Mouse (Mus musculus) ES-E14 (cell line): ENCODE results near the gene Snrnp70. TPM values are rescaled to one million over a fixed set of nuclear protein-coding genes. Genes with fewer than 3 reads are reported as not detected.
A peak's percentile ranks its signal among the peaks of the same experiment; 100 is the strongest.

ENCODE experiments used
- DNase-seq: peaks from one replicate; pipeline ENCODE4 v3.0.0-alpha.2; 2013; ENCODE audit warnings: low read depth, low spot score
- H3K27ac ChIP-seq: 2 replicates; pipeline ENCODE4 v1.5.1; 2012; ENCODE audit warnings: low read depth, mild to moderate bottlenecking, low read length, moderate library complexity, mixed read lengths; ENCODE audit not compliant: poor library complexity, insufficient read depth, severe bottlenecking
- H3K36me3 ChIP-seq: 2 replicates; pipeline ENCODE4 v1.6.1; 2012; ENCODE audit warnings: mild to moderate bottlenecking, low read length, moderate library complexity, mixed read lengths; ENCODE audit not compliant: control insufficient read depth, poor library complexity, insufficient read depth, severe bottlenecking
- H3K4me1 ChIP-seq, 2 experiments: fragments of 150-350 bp in 1 of 2; sonication (generic) in 1 of 2; 2 replicates each; pipeline ENCODE4 v1.6.1; 2012; ENCODE audit warnings: low read length in 2 of 2, mild to moderate bottlenecking in 1 of 2, mixed read lengths in 1 of 2; ENCODE audit not compliant: control insufficient read depth in 2 of 2, insufficient read depth in 2 of 2, poor library complexity in 1 of 2
- H3K4me3 ChIP-seq, 2 experiments: fragments of 150-350 bp in 1 of 2; sonication (generic) in 1 of 2; 2 replicates each; pipeline ENCODE4 v1.5.1; 2012; ENCODE audit warnings: low read length in 2 of 2, low read depth in 1 of 2, mild to moderate bottlenecking in 1 of 2, mixed read lengths in 1 of 2; ENCODE audit not compliant: insufficient read depth in 1 of 2, poor library complexity in 1 of 2, severe bottlenecking in 1 of 2
- H3K9ac ChIP-seq: 2 replicates; pipeline ENCODE4 v1.6.1; 2012; ENCODE audit warnings: low read depth, mild to moderate bottlenecking, low read length, mixed read lengths; ENCODE audit not compliant: poor library complexity, insufficient read depth, severe bottlenecking
- H3K9me3 ChIP-seq: fragments of 150-350 bp; sonication (generic); 2 replicates; pipeline ENCODE4 v1.6.1; 2012; ENCODE audit warnings: low read depth, mild to moderate bottlenecking, low read length; ENCODE audit not compliant: control insufficient read depth, insufficient read depth
- CHD2 ChIP-seq: IDR thresholded peaks from 2 replicates; pipeline ENCODE4 v1.6.1; 2014; ENCODE audit warnings: mild to moderate bottlenecking, low read depth, low read length, inconsistent platforms
- HCFC1 ChIP-seq: IDR thresholded peaks from 2 replicates; pipeline ENCODE4 v1.6.1; 2012; ENCODE audit warnings: low read length, inconsistent platforms, borderline replicate concordance; ENCODE audit not compliant: insufficient read depth
- MAFK ChIP-seq: IDR thresholded peaks from 2 replicates; pipeline ENCODE4 v1.6.1; 2014; ENCODE audit warnings: mild to moderate bottlenecking, low read depth, low read length, inconsistent platforms; ENCODE audit not compliant: insufficient read depth
- ZC3H11A ChIP-seq: IDR thresholded peaks from 2 replicates; pipeline ENCODE4 v1.6.1; 2012; ENCODE audit warnings: low read depth, mild to moderate bottlenecking, inconsistent platforms, low read length, borderline replicate concordance
- ZNF384 ChIP-seq: IDR thresholded peaks from 2 replicates; pipeline ENCODE4 v1.6.1; 2012; ENCODE audit warnings: low read depth, low read length, inconsistent platforms
- in situ Hi-C, 2 experiments: fragments of 600-800 bp; cut with MboI; formaldehyde crosslinking; loops; one replicate each; pipeline ENCODE4 v1.15.1; 2025; ENCODE audit warnings: low sequenced_read_pairs in 2 of 2, inconsistent platforms in 1 of 2; ENCODE audit not compliant: unreplicated experiment in 2 of 2
- total RNA-seq: library from RNA; depleted of rRNA; stranded (reverse); fragments of 300-350 nt; gene quantifications from 2 replicates; pipeline ENCODE4 v1.2.3, GENCODE M21; 2012

Snrnp70 gene
- total RNA-seq, 1 experiment, result 303 TPM

GRCm38 (mm10) chr7:45335056-45335455 lies 60.5 kb downstream of the Snrnp70 start, which contains the start of gene Hrc:
Gene Hrc, plus strand, starts transcription at chr7:45335290.
- H3K27ac ChIP-seq, result no peak within 1 kb of the TSS
- no peak within 1 kb of the TSS for H3K9ac ChIP-seq
- TF ChIP-seq MAFK (no peak), CHD2 (no peak), ZNF384 (no peak), ZC3H11A (no peak), HCFC1 (no peak)
- no peak within 1 kb of the TSS for H3K4me3 ChIP-seq
- H3K36me3 ChIP-seq, result no peaks in the 10 kb centered on the region
- peaks cover 5 to 35% of the 10 kb centered on the region in 2 experiments; a peak in 3 of 4 replicates for H3K4me1 ChIP-seq
- H3K9me3 ChIP-seq, result no peaks in the 10 kb centered on the region
- in situ Hi-C loops, result no loop called here
- DNase-seq, result no peak

DNA sequence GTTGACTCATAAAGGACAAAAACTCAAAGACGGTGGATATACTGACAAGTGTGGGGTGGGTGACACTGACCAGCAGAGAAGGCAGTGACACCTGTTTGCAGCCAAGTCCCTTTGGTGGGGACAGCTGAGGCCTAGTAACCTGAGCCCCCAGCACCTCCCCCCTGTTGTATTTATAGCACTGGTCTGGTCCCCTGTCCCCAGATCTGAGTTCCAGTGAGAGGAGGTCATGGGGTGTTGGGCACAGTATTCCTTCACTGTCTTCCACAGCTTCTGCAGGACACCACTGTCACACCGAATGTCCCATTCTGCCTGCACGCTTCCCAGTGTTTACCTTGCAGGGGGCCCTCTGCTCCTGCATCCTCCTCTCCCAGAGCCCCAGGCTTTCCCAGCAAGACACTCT lies 60.9 kb downstream of the Snrnp70 start:
- no peak for DNase-seq
- H3K27ac ChIP-seq, result no peak overlapping the region
- no peak overlapping the region for H3K9ac ChIP-seq
- peaks cover 5 to 33% of the 10 kb centered on the region in 2 experiments; a peak in 3 of 4 replicates for H3K4me1 ChIP-seq
- TF ChIP-seq MAFK (no peak), ZNF384 (no peak), ZC3H11A (no peak), HCFC1 (no peak), CHD2 (no peak)
- H3K9me3 ChIP-seq, result no peaks in the 10 kb centered on the region
- in situ Hi-C loops, result no loop called here
- no peaks in the 10 kb centered on the region for H3K36me3 ChIP-seq
- H3K4me3 ChIP-seq, result no peak overlapping the region

DNA sequence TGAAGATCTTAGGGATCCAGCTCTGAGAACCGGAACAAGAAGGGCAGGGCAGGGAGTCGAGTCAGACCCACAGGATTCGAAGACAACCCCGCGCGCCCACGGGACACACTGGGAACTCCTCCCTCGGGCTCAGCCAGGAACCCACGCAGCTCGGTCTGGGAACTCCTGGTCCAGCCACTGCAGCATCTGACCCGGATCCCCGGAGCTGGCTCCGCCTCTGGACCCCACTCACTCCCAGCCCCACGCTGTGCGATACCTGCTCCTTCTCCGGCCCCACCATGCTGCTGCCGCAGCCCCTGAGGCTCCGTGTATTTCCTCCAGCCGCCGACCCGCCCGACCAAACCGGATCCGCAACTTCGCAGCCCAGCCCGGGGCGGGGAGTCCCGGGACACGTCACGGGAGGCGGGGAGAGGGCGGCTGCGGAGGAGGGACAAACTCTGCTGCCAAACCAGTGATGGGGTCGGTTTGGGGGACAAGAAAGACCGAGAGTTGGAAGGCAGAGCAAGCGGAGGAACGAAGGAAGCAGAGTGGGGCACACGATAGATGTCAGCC lies 62.0 kb downstream of the Snrnp70 start, which contains the start of gene Trpm4:
Gene Trpm4 (minus strand): TSS at position 350 of the 552 bp plus-strand sequence.
- H3K4me1 ChIP-seq, result peaks cover 5 to 29% of the 10 kb centered on the region in 2 experiments; a peak in 3 of 4 replicates
- TF ChIP-seq CHD2 (no peak), HCFC1 (peak; percentile 38; the same call in 1 of the 2 replicates)
- in situ Hi-C loops, result no loop called here

DNA sequence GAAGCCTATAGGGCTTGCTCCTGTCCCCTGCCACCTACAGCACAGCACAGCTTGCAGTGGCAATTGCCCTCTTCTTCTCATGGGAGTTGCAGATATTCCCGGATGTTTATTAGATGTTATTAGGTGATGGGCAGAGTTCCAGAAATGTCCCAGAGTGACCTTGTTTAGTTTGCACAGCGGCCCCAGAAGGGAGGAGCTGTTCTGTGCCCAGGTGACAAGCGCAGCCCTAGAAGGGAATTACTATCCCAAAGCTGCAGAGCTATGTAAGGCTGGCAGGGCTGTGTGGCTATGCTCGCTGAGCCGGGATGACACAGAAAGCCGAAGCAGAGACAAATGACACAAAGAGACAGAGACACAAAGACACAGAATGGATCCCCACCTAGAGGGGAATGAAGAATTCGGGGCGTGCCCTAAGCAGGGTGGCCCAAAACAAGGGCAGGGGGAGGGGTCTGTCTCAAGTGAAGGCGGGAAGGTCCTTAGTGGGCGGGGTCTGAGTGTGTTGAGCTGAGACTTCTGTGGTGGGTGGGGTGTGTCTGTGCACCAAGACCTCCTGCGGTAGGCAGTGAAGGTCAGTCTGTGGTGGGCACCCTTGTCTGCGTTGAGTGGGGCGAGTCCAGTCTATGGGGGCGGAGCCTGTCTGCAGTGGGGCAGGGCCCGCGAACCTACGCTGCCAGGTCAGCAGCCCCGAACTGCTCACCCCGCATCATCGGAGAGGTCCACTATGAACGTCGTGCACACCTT lies 62.7 kb downstream of the Snrnp70 start:
- H3K36me3 ChIP-seq, result no peaks in the 10 kb centered on the region

More for the DNA sequence above, 62.0 kb downstream of the Snrnp70 start, which contains the start of gene Trpm4:
- Histone ChIP-seq H3K9ac (peak within 1 kb of the TSS; percentile 74), H3K4me3 (peak within 1 kb of the TSS; percentile 74 to 81), H3K27ac (peak within 1 kb of the TSS; percentile 12; the same call in 1 of the 2 replicates), H3K36me3 (no peaks in the 10 kb centered on the region), H3K9me3 (no peaks in the 10 kb centered on the region)
- no peak for DNase-seq

More for the DNA sequence above, 62.7 kb downstream of the Snrnp70 start:
- TF ChIP-seq CHD2 (no peak), MAFK (no peak), ZNF384 (no peak), HCFC1 (no peak), ZC3H11A (no peak)
- in situ Hi-C loops, result no loop called here
- peak overlapping the region; percentile 74 to 81 for H3K4me3 ChIP-seq
- H3K9me3 ChIP-seq, result no peaks in the 10 kb centered on the region
- peak overlapping the region; percentile 12; the same call in 1 of the 2 replicates for H3K27ac ChIP-seq
- peaks cover 5 to 25% of the 10 kb centered on the region in 2 experiments; a peak in 3 of 4 replicates for H3K4me1 ChIP-seq
- peak; percentile 95 for DNase-seq
- H3K9ac ChIP-seq, result peak overlapping the region; percentile 74
